ENCODE assay signal across 5 mouse cellular contexts in the genomic region with DNA sequence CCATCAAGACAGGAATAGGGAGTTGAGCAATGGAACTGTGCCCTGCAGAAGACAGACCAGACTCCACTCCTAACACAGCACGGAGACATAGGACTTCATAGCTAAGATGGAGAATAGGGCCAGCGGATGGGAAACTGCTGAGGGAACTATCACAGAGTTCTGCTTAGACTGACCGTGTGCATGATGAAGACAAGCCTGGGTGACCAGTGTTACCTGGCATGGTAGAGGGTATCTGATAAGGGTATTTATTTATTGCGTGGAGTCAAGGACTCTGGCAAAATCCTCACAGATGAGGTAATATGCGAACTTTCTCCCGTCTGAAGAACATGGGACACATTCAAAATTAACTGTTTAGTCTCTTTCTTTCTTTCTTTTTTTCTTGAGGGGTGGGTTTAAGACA.
"Had no signal": no experiment of that assay in that cellular context is flagged by ENCODE, and none has a peak within 500 bp of the region (broad histone marks: within the 10 kb centered on the region; RNA-seq: fewer than 3 reads in every experiment).

No protein-coding gene starts in this region.

- H3K27me3 ChIP-seq: neural tube, embryonic 13.5 days; neural tube, embryonic 15.5 days; stomach, embryonic 15.5 days had no signal

- H3K9me3 ChIP-seq: neural tube, embryonic 13.5 days; neural tube, embryonic 15.5 days; stomach, embryonic 15.5 days had no signal

- DNase-seq: thymus, adult 18-20 months had no signal

- H3K4me2 ChIP-seq: neural tube, embryonic 13.5 days; neural tube, embryonic 15.5 days; stomach, embryonic 15.5 days had no signal

- H3K27ac ChIP-seq: neural tube, embryonic 13.5 days; neural tube, embryonic 15.5 days; stomach, embryonic 15.5 days; stomach, postnatal 0 days had no signal

- H3K36me3 ChIP-seq: neural tube, embryonic 13.5 days; neural tube, embryonic 15.5 days; stomach, embryonic 15.5 days had no signal

- H3K4me3 ChIP-seq: neural tube, embryonic 13.5 days; neural tube, embryonic 15.5 days; stomach, embryonic 15.5 days had no signal

- H3K9ac ChIP-seq: neural tube, embryonic 13.5 days; neural tube, embryonic 15.5 days; stomach, embryonic 15.5 days had no signal
